Mouse (Mus musculus): ENCODE data around the gene Fance. TPM values are rescaled to one million over a fixed set of nuclear protein-coding genes. Genes with fewer than 3 reads are reported as not detected.

Gene Fance
- polyA plus RNA-seq, 1 experiment: 22.3 TPM

GRCm38 (mm10) chr17:28341091-28341490, 27.8 kb downstream of the Fance start:
- H3K4me3 ChIP-seq (ENCODE audit: insufficient read depth, low read length): no peak overlapping the region

DNA sequence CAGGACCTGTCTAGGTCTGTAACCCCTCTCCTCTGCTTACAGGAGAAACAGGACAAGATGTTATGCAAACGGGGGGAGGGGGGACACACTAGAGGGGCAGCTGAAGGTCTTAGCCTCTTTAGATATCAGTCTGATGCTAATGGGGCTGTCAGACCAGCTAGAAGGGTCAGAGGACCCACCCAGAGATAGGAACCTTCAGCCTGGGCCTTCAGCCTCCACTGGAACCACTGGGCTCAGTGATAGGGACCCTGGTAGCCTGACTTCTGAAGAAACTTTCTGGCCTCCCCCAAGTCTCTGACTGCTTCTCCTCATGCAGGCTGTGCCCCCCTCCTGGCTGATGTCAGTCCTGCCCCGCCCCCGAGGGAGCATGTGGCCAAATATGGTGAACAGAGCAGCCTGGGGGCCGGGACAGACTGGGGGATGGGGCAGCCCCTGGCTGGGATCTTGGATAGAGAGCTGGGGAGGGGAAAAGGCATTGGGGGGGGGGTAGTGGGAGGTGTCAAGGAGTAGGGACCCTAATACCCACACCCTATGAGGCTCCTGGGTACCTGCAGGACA, 30.8 kb downstream of the Fance start:
- TF ChIP-seq CTCF (IDR thresholded peaks at IDR 0.05; ENCODE audit: borderline replicate concordance, insufficient read depth, low read length): no peak
- TF ChIP-seq POLR2A (IDR thresholded peaks at IDR 0.05; ENCODE audit: low read depth, low read length): peak; percentile 56
- Histone ChIP-seq H3K4me1 (ENCODE audit: control insufficient read depth, insufficient read depth, low read length) (peaks cover 32% of the 10 kb centered on the region), H3K4me3 (ENCODE audit: insufficient read depth, low read length) (no peak overlapping the region), H3K27ac (ENCODE audit: insufficient read depth, low read length) (peak overlapping the region; percentile 96)

More at GRCm38 (mm10) chr17:28341091-28341490, 27.8 kb downstream of the Fance start:
- Histone ChIP-seq H3K4me1 (ENCODE audit: control insufficient read depth, insufficient read depth, low read length) (peaks cover 16% of the 10 kb centered on the region), H3K27ac (ENCODE audit: insufficient read depth, low read length) (peak overlapping the region; percentile 91)
- TF ChIP-seq POLR2A (IDR thresholded peaks at IDR 0.05; ENCODE audit: low read depth, low read length) (peak; percentile 70), CTCF (IDR thresholded peaks at IDR 0.05; ENCODE audit: borderline replicate concordance, insufficient read depth, low read length) (no peak)

GRCm38 (mm10) chr17:28344670-28345069, 31.4 kb downstream of the Fance start:
- TF ChIP-seq POLR2A (IDR thresholded peaks at IDR 0.05; ENCODE audit: low read depth, low read length) (no peak; the same call in 1 of the 2 replicates), CTCF (IDR thresholded peaks at IDR 0.05; ENCODE audit: borderline replicate concordance, insufficient read depth, low read length) (no peak)
- Histone ChIP-seq H3K4me1 (ENCODE audit: control insufficient read depth, insufficient read depth, low read length) (peaks cover 32% of the 10 kb centered on the region), H3K4me3 (ENCODE audit: insufficient read depth, low read length) (no peak overlapping the region), H3K27ac (ENCODE audit: insufficient read depth, low read length) (peak overlapping the region; percentile 96)

DNA sequence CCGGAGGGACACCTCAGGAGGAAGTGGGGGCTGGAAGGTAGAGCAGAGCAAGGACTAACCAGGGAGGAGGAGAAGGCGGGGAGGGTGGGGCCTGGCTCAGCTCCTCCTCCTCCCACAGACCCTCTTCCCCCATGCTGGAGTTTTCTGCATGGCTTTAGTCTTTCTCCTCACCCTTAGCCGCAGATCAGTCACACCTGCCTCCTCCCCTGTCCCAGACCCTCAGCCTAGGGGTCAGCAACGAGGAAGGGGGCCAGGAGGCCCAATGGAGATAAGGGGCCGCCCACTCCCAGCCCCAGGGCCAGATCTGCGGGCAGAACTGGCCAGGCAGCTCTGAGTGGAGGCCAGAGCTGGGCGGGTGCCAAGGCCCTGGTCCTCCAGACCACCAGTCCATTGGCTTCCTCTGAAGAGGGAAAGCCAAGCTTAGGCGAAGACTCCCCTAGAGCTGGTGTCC, 32.0 kb downstream of the Fance start:
- TF ChIP-seq POLR2A (IDR thresholded peaks at IDR 0.05; ENCODE audit: low read depth, low read length) (peak; percentile 53), CTCF (IDR thresholded peaks at IDR 0.05; ENCODE audit: borderline replicate concordance, insufficient read depth, low read length) (no peak)

DNA sequence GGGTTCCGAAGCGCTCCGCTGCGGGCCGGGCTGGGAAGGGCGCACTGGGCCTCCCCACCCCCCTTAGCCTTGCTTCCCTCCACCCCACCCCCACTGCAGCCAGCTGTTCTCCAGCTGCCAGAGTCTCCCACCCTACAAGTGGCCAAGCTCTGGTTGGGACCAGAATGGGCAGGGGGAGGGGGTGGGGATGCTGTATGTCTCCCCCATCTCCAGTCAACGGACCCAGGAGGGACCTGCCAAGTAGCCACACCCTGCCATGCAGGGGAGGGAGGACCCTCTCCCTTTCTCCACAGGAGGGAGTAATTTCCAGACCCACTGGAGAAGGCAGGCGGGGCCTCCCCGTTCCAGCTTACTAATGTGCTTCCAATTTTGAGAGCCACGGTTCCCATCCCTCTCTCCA, 32.6 kb downstream of the Fance start:
- peak overlapping the region; percentile 96 for H3K27ac ChIP-seq (ENCODE audit: insufficient read depth, low read length)
- TF ChIP-seq CTCF (IDR thresholded peaks at IDR 0.05; ENCODE audit: borderline replicate concordance, insufficient read depth, low read length) (no peak), POLR2A (IDR thresholded peaks at IDR 0.05; ENCODE audit: low read depth, low read length) (peak; percentile 33; the same call in 1 of the 2 replicates)
- H3K4me3 ChIP-seq (ENCODE audit: insufficient read depth, low read length): no peak overlapping the region
- H3K4me1 ChIP-seq (ENCODE audit: control insufficient read depth, insufficient read depth, low read length): peaks cover 32% of the 10 kb centered on the region

More for the DNA sequence above, 32.0 kb downstream of the Fance start:
- Histone ChIP-seq H3K27ac (ENCODE audit: insufficient read depth, low read length) (peak overlapping the region; percentile 96), H3K4me1 (ENCODE audit: control insufficient read depth, insufficient read depth, low read length) (peaks cover 32% of the 10 kb centered on the region), H3K4me3 (ENCODE audit: insufficient read depth, low read length) (no peak overlapping the region)

DNA sequence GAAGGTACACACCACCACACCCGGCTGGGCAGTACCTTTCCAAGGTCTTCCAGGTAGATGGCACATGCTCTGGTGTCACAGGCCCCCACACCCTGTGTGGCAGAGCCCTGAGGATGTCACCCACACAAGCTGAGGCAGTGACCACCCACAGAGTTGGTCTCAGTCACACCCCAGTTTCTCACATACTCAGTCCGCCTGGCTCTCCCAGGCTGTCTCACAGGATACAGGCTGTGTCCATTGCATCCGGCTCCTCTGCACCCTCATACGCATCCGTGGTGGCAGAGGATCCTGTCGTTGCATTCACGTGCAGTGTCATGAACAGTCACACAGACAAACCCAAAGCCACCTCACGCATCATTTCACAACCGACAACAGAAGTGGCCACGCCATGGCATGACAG, 34.0 kb downstream of the Fance start:
- no peak overlapping the region for H3K4me3 ChIP-seq (ENCODE audit: insufficient read depth, low read length)
- TF ChIP-seq CTCF (IDR thresholded peaks at IDR 0.05; ENCODE audit: borderline replicate concordance, insufficient read depth, low read length) (no peak), POLR2A (IDR thresholded peaks at IDR 0.05; ENCODE audit: low read depth, low read length) (no peak)
- H3K4me1 ChIP-seq (ENCODE audit: control insufficient read depth, insufficient read depth, low read length): peaks cover 27% of the 10 kb centered on the region
- no peak overlapping the region; the same call in 1 of the 2 replicates for H3K27ac ChIP-seq (ENCODE audit: insufficient read depth, low read length)

DNA sequence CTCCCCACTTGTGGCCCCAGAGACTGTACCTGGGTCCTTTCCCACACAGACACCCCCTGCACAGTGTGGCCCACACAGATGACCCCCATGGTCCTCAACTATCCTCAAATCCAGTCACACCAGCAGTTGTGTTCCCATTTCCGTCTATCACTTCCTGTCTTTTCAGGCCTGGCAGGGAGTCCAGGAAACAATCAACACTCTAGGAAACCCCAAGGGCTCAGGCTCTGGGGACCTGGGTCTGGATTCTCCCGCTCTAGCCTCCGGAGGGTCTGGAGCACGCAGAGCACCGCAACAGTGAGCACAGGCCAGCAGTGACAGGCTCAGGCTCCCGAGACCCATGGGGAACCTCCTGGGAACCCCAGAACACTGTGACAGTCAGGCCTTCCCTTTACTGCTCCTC, 34.9 kb downstream of the Fance start:
- Histone ChIP-seq H3K4me1 (ENCODE audit: control insufficient read depth, insufficient read depth, low read length) (peaks cover 27% of the 10 kb centered on the region), H3K27ac (ENCODE audit: insufficient read depth, low read length) (peak overlapping the region; percentile 94; the same call in 1 of the 2 replicates), H3K4me3 (ENCODE audit: insufficient read depth, low read length) (peak overlapping the region; percentile 95)
- TF ChIP-seq CTCF (IDR thresholded peaks at IDR 0.05; ENCODE audit: borderline replicate concordance, insufficient read depth, low read length) (no peak), POLR2A (IDR thresholded peaks at IDR 0.05; ENCODE audit: low read depth, low read length) (no peak; the same call in 1 of the 2 replicates)

- peak overlapping the region; percentile 94 for H3K27ac ChIP-seq (ENCODE audit: insufficient read depth, low read length)
- peak overlapping the region; percentile 95 for H3K4me3 ChIP-seq (ENCODE audit: insufficient read depth, low read length)
- peaks cover 22% of the 10 kb centered on the region for H3K4me1 ChIP-seq (ENCODE audit: control insufficient read depth, insufficient read depth, low read length)
- TF ChIP-seq CTCF (IDR thresholded peaks at IDR 0.05; ENCODE audit: borderline replicate concordance, insufficient read depth, low read length) (no peak), POLR2A (IDR thresholded peaks at IDR 0.05; ENCODE audit: low read depth, low read length) (peak; percentile 35)
Observed at GRCm38 (mm10) chr17:28349264-28349880, 36.1 kb downstream of the Fance start.

DNA sequence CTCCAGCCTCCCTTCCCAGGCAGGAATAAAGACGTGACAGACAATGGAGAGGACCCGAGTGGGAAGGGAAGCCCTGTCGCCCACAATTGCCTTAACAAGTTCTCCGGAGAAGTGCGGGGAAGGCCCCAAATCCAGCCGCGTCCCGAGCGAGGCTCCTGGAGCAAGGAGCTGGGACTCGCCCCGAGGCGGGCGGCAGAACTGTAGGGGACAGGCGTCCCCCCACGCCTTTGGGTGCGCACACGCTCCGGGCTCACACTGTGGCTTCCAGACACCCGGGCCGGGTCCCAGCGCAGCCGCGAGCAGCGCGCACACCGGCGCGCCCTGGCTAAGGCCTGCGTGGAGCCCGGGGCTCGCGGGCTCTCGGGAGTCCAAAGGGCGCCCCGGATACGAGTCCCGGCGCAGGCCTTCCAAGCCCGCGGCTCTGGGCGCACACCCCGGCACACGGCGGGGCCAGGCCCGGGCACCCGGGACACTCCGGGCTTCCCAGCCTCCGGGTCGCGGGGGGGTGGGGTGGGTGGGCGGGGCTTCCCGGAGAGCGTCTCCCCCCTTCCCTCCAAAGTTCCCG, 36.7 kb downstream of the Fance start:
- Histone ChIP-seq H3K27ac (ENCODE audit: insufficient read depth, low read length) (peak overlapping the region; percentile 94), H3K4me3 (ENCODE audit: insufficient read depth, low read length) (peak overlapping the region; percentile 95), H3K4me1 (ENCODE audit: control insufficient read depth, insufficient read depth, low read length) (peaks cover 16% of the 10 kb centered on the region)
- no peak for TF ChIP-seq CTCF (IDR thresholded peaks at IDR 0.05; ENCODE audit: borderline replicate concordance, insufficient read depth, low read length)
- TF ChIP-seq POLR2A (IDR thresholded peaks at IDR 0.05; ENCODE audit: low read depth, low read length): peak; percentile 33

Measured in embryonic fibroblast, embryonic 13.5 days (primary cell).